Mouse (Mus musculus): ENCODE data around the gene Olfr1395.

GRCm38 (mm10) chr11:49108833-49109232, 33.2 kb upstream of the Olfr1395 start:
- TF ChIP-seq CTCF (IDR thresholded peaks at IDR 0.05; ENCODE audit: insufficient read depth, low read length), result peak; percentile 69
- no peak for TF ChIP-seq POLR2A (IDR thresholded peaks at IDR 0.05; ENCODE audit: borderline replicate concordance, extremely low read depth, low read depth, low read length)

Data from lung, adult 2 months (tissue).